Mouse (Mus musculus): ENCODE measurements around the gene Zfp738.

DNA sequence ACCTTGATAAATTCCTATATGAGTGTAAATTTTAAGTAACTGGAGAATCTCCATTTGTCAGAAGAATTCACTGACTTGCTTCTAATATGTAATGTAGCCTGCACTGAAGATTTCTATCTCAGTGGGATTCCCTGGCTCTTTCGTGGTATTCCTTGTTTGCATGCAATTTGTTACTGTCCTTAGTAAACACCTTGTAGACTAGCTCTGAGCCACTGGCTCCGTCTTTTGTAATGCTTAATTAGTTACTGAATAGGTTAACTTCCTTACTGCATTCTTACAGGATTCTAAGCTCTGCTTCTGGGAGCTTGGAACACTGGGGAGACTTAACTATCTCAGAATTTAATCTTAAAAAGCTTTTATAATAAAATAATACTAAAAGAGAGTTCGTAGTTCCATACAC is 34.4 kb downstream of the Zfp738 start:
- no peak for TF ChIP-seq USF1 (IDR thresholded peaks at IDR 0.05; ENCODE audit: low read depth)
- TF ChIP-seq POLR2A (IDR thresholded peaks at IDR 0.05; ENCODE audit: insufficient read length, low read depth), result no peak
- no peak for TF ChIP-seq MYOD1 (IDR thresholded peaks at IDR 0.05; ENCODE audit: control insufficient read depth in 1 of 3, insufficient read length in 2 of 3, low read depth in 2 of 3)
- TF ChIP-seq MYOG (IDR thresholded peaks at IDR 0.05; ENCODE audit: control insufficient read depth in 1 of 3, insufficient read depth in 1 of 3, insufficient read length in 2 of 3, low read depth in 2 of 3), result no peak

Data from myocyte (in vitro differentiated cells).